Mouse (Mus musculus) forebrain, embryonic 11.5 days (tissue): ENCODE measurements at regions not wholly inside any gene's neighbourhood (a gene's known extent, or its start where the extent isn't known, plus 50 kb on each side); places are given as distances from the start of the nearest gene placed in this dataset.

Experiments
- ATAC-seq: fragments of 200-750 bp; cut with Nextera tagmentation; replicated peaks from 2 replicates; pipeline ENCODE4 v1.8.0; 2017; ENCODE audit warnings: moderate TSS enrichment; ENCODE audit not compliant: low FRiP score
- DNase-seq: peaks from one replicate; pipeline ENCODE4 v3.0.0-alpha.2; 2017; ENCODE audit warnings: low spot score
- H3K27ac ChIP-seq: fragments of 300-500 bp; sonication (generic); 2 replicates; pipeline ENCODE4 v1.5.1; 2014; ENCODE audit warnings: low read depth, low read length
- H3K27me3 ChIP-seq: fragments of 300-500 bp; sonication (generic); 2 replicates; pipeline ENCODE4 v1.6.1; 2014; ENCODE audit warnings: mild to moderate bottlenecking, low read length, mixed read lengths; ENCODE audit not compliant: control insufficient read depth, insufficient read depth
- H3K36me3 ChIP-seq: fragments of 300-500 bp; sonication (generic); 2 replicates; pipeline ENCODE4 v1.6.1; 2014; ENCODE audit warnings: mild to moderate bottlenecking, low read length, moderate library complexity, mixed read lengths; ENCODE audit not compliant: control insufficient read depth, insufficient read depth
- H3K4me1 ChIP-seq: fragments of 300-500 bp; sonication (generic); replicated peaks from 2 replicates; pipeline ENCODE4 v1.6.1; 2014; ENCODE audit warnings: low read length, mixed read lengths; ENCODE audit not compliant: control insufficient read depth, insufficient read depth
- H3K4me2 ChIP-seq: fragments of 300-500 bp; sonication (generic); 2 replicates; pipeline ENCODE4 v1.6.1; 2014; ENCODE audit warnings: low read depth, mild to moderate bottlenecking, low read length, moderate library complexity, mixed read lengths; ENCODE audit not compliant: severe bottlenecking
- H3K4me3 ChIP-seq: fragments of 300-500 bp; sonication (generic); 2 replicates; pipeline ENCODE4 v1.5.1; 2014; ENCODE audit warnings: low read depth, low read length
- H3K9ac ChIP-seq: fragments of 300-500 bp; sonication (generic); 2 replicates; pipeline ENCODE4 v1.6.1; 2014; ENCODE audit warnings: low read length
- H3K9me3 ChIP-seq: fragments of 300-500 bp; sonication (generic); 2 replicates; pipeline ENCODE4 v1.6.1; 2016; ENCODE audit warnings: low read length, mixed read lengths; ENCODE audit not compliant: control insufficient read depth
- WGBS: fragments of 180-500 bp; shearing (Covaris S2); extraction: QIAGEN DNeasy Blood & Tissue Kit; methylation state at CpG from one replicate; pipeline ENCODE4 v1.1.7; 2014; 5-methylcytosine and 5-hydroxymethylcytosine counted together

GRCm38 (mm10) chr9:61479626-61480025, 107.5 kb downstream of the Tle3 start:
- no peak for DNase-seq
- 47% methylated on average over 6 of the region's 6 CpGs for WGBS
- H3K9me3 ChIP-seq, result no peaks in the 10 kb centered on the region
- H3K4me3 ChIP-seq, result no peak overlapping the region
- H3K27ac ChIP-seq, result no peak overlapping the region
- H3K36me3 ChIP-seq, result no peaks in the 10 kb centered on the region
- no peak for ATAC-seq
- 0 out of 2 replicates have a peak, but pooled peaks cover 3% of the 10 kb centered on the region for H3K27me3 ChIP-seq
- H3K9ac ChIP-seq, result no peak overlapping the region
- H3K4me2 ChIP-seq, result no peak overlapping the region
- no peaks in the 10 kb centered on the region for H3K4me1 ChIP-seq

GRCm38 (mm10) chr9:61478862-61479261, 106.7 kb downstream of the Tle3 start:
- peaks cover 3% of the 10 kb centered on the region; the same call in 1 of the 2 replicates for H3K27me3 ChIP-seq
- 36% methylated on average over 9 of the region's 9 CpGs for WGBS
- no peak for DNase-seq
- H3K4me3 ChIP-seq, result no peak overlapping the region
- H3K36me3 ChIP-seq, result no peaks in the 10 kb centered on the region
- H3K4me1 ChIP-seq, result no peaks in the 10 kb centered on the region
- no peak for ATAC-seq
- no peak overlapping the region for H3K9ac ChIP-seq
- H3K4me2 ChIP-seq, result no peak overlapping the region
- no peaks in the 10 kb centered on the region for H3K9me3 ChIP-seq
- H3K27ac ChIP-seq, result no peak overlapping the region

GRCm38 (mm10) chr9:61476351-61476750, 104.2 kb downstream of the Tle3 start:
- Histone ChIP-seq H3K9me3 (no peaks in the 10 kb centered on the region), H3K27ac (no peak overlapping the region), H3K4me3 (no peak overlapping the region), H3K4me1 (no peaks in the 10 kb centered on the region), H3K9ac (no peak overlapping the region), H3K4me2 (no peak overlapping the region), H3K27me3 (peaks cover 13% of the 10 kb centered on the region), H3K36me3 (no peaks in the 10 kb centered on the region)
- DNase-seq, result no peak
- no peak for ATAC-seq
- 74% methylated on average over 4 of the region's 4 CpGs for WGBS

DNA sequence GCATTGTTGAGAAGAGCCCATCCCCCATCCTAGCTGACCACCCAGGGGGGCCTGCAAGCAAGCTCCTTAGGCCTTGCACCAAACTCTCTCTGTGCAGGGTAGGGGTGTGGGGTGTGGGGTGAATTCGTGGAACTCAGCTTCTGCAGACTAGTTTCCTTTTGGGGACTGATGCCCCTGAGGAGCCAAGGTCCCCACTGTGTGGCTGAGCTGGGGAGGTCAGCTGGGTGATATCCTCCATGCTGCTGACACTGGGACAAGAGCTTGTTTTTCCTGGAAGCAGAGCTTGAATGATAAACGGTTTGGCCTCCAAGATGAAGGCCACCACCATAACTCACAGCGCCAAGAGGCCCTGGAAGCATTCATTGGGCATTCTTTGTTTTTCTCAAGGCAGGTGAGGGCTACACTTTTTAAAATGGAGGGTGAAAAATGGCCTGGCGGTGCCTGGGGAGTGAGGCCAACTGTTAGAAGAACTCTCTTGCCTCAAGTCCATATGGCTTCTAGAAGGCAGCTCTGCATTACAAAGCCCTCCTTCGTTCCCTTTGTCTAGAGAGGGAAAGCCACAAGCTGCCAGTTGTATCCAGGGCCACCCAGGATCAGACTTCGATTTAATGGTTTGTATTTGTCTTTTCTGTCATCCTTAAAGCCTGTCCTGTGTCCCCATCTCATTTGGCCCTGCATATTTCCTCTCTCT, 98.8 kb downstream of the Tle3 start:
- no peak overlapping the region; the same call in 1 of the 2 replicates for H3K27ac ChIP-seq

DNA sequence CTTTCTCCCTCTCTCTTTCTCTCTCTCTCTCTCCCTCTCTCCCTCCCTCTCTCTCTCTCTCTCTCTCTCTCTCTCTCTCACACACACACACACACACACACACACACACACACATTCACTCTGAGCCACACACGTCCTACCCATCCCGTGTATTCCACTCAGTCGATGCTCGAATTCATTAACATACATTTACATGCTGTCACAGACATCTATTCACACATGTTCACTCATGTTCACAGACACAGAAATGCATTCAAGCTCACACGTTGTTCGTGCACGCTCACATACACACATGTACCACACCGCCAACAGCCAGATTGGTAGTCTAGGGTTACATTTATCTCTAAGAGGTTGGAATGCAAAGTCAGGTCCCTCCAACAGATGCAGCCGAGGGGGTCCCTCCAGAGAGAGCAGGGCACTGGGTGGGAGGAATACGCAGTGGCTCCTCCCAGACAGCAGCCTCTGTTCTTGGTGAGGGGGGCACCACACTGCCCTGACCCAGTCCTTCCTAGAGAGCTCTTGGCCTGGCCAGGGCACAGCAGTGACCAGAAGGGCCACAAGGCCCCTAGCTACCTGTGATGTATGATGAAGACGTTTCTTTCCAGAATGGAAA, 96.8 kb downstream of the Tle3 start:
- Histone ChIP-seq H3K4me1 (peaks cover 5% of the 10 kb centered on the region), H3K9ac (no peak overlapping the region; the same call in 1 of the 2 replicates), H3K36me3 (no peaks in the 10 kb centered on the region), H3K27me3 (peaks cover 44% of the 10 kb centered on the region), H3K4me3 (no peak overlapping the region), H3K27ac (no peak overlapping the region), H3K9me3 (peaks cover 10% of the 10 kb centered on the region; the same call in 1 of the 2 replicates), H3K4me2 (no peak overlapping the region)
- no peak for DNase-seq
- WGBS, result 49% methylated on average over 11 of the region's 11 CpGs
- peak; percentile 61 for ATAC-seq

More for the DNA sequence above, 98.8 kb downstream of the Tle3 start:
- H3K9ac ChIP-seq, result no peak overlapping the region
- H3K4me3 ChIP-seq, result no peak overlapping the region
- DNase-seq (no peak), ATAC-seq (no peak)
- no peaks in the 10 kb centered on the region for H3K36me3 ChIP-seq
- H3K4me1 ChIP-seq, result peaks cover 5% of the 10 kb centered on the region
- WGBS, result 37% methylated on average over 6 of the region's 6 CpGs
- H3K9me3 ChIP-seq, result peaks cover under 1% of the 10 kb centered on the region; the same call in 1 of the 2 replicates
- peaks cover 37% of the 10 kb centered on the region for H3K27me3 ChIP-seq
- no peak overlapping the region for H3K4me2 ChIP-seq

GRCm38 (mm10) chr9:61468368-61468848, 96.2 kb downstream of the Tle3 start:
- WGBS, result 11% methylated on average over 6 of the region's 6 CpGs
- peaks cover 5% of the 10 kb centered on the region for H3K4me1 ChIP-seq
- DNase-seq (peak; percentile 85), ATAC-seq (peak; percentile 93)
- no peak overlapping the region for H3K9ac ChIP-seq
- no peaks in the 10 kb centered on the region for H3K36me3 ChIP-seq
- peaks cover 10% of the 10 kb centered on the region; the same call in 1 of the 2 replicates for H3K9me3 ChIP-seq
- H3K27ac ChIP-seq, result no peak overlapping the region
- H3K4me3 ChIP-seq, result no peak overlapping the region
- H3K27me3 ChIP-seq, result peaks cover 44% of the 10 kb centered on the region
- H3K4me2 ChIP-seq, result no peak overlapping the region
